Mouse (Mus musculus) ES-E14 (cell line): ENCODE measurements around the gene Zdhhc24. TPM values are rescaled to one million over a fixed set of nuclear protein-coding genes. Genes with fewer than 3 reads are reported as not detected.
A peak's percentile ranks its signal among the peaks of the same experiment; 100 is the strongest.

Experiments
- DNase-seq: peaks from one replicate; pipeline ENCODE4 v3.0.0-alpha.2; 2013; ENCODE audit warnings: low read depth, low spot score
- H3K27ac ChIP-seq: 2 replicates; pipeline ENCODE4 v1.5.1; 2012; ENCODE audit warnings: low read depth, mild to moderate bottlenecking, low read length, moderate library complexity, mixed read lengths; ENCODE audit not compliant: poor library complexity, insufficient read depth, severe bottlenecking
- H3K36me3 ChIP-seq: 2 replicates; pipeline ENCODE4 v1.6.1; 2012; ENCODE audit warnings: mild to moderate bottlenecking, low read length, moderate library complexity, mixed read lengths; ENCODE audit not compliant: control insufficient read depth, poor library complexity, insufficient read depth, severe bottlenecking
- H3K4me1 ChIP-seq, 2 experiments: fragments of 150-350 bp in 1 of 2; sonication (generic) in 1 of 2; 2 replicates each; pipeline ENCODE4 v1.6.1; 2012; ENCODE audit warnings: low read length in 2 of 2, mild to moderate bottlenecking in 1 of 2, mixed read lengths in 1 of 2; ENCODE audit not compliant: control insufficient read depth in 2 of 2, insufficient read depth in 2 of 2, poor library complexity in 1 of 2
- H3K4me3 ChIP-seq, 2 experiments: fragments of 150-350 bp in 1 of 2; sonication (generic) in 1 of 2; 2 replicates each; pipeline ENCODE4 v1.5.1; 2012; ENCODE audit warnings: low read length in 2 of 2, low read depth in 1 of 2, mild to moderate bottlenecking in 1 of 2, mixed read lengths in 1 of 2; ENCODE audit not compliant: insufficient read depth in 1 of 2, poor library complexity in 1 of 2, severe bottlenecking in 1 of 2
- H3K9ac ChIP-seq: 2 replicates; pipeline ENCODE4 v1.6.1; 2012; ENCODE audit warnings: low read depth, mild to moderate bottlenecking, low read length, mixed read lengths; ENCODE audit not compliant: poor library complexity, insufficient read depth, severe bottlenecking
- H3K9me3 ChIP-seq: fragments of 150-350 bp; sonication (generic); 2 replicates; pipeline ENCODE4 v1.6.1; 2012; ENCODE audit warnings: low read depth, mild to moderate bottlenecking, low read length; ENCODE audit not compliant: control insufficient read depth, insufficient read depth
- CHD2 ChIP-seq: IDR thresholded peaks from 2 replicates; pipeline ENCODE4 v1.6.1; 2014; ENCODE audit warnings: mild to moderate bottlenecking, low read depth, low read length, inconsistent platforms
- HCFC1 ChIP-seq: IDR thresholded peaks from 2 replicates; pipeline ENCODE4 v1.6.1; 2012; ENCODE audit warnings: low read length, inconsistent platforms, borderline replicate concordance; ENCODE audit not compliant: insufficient read depth
- MAFK ChIP-seq: IDR thresholded peaks from 2 replicates; pipeline ENCODE4 v1.6.1; 2014; ENCODE audit warnings: mild to moderate bottlenecking, low read depth, low read length, inconsistent platforms; ENCODE audit not compliant: insufficient read depth
- ZC3H11A ChIP-seq: IDR thresholded peaks from 2 replicates; pipeline ENCODE4 v1.6.1; 2012; ENCODE audit warnings: low read depth, mild to moderate bottlenecking, inconsistent platforms, low read length, borderline replicate concordance
- ZNF384 ChIP-seq: IDR thresholded peaks from 2 replicates; pipeline ENCODE4 v1.6.1; 2012; ENCODE audit warnings: low read depth, low read length, inconsistent platforms
- in situ Hi-C, 2 experiments: fragments of 600-800 bp; cut with MboI; formaldehyde crosslinking; loops; one replicate each; pipeline ENCODE4 v1.15.1; 2025; ENCODE audit warnings: low sequenced_read_pairs in 2 of 2, inconsistent platforms in 1 of 2; ENCODE audit not compliant: unreplicated experiment in 2 of 2
- total RNA-seq: library from RNA; depleted of rRNA; stranded (reverse); fragments of 300-350 nt; gene quantifications from 2 replicates; pipeline ENCODE4 v1.2.3, GENCODE M21; 2012; rRNA removed

The Zdhhc24 gene
- total RNA-seq, result 12.4 and 15.7 TPM in 2 replicates

DNA sequence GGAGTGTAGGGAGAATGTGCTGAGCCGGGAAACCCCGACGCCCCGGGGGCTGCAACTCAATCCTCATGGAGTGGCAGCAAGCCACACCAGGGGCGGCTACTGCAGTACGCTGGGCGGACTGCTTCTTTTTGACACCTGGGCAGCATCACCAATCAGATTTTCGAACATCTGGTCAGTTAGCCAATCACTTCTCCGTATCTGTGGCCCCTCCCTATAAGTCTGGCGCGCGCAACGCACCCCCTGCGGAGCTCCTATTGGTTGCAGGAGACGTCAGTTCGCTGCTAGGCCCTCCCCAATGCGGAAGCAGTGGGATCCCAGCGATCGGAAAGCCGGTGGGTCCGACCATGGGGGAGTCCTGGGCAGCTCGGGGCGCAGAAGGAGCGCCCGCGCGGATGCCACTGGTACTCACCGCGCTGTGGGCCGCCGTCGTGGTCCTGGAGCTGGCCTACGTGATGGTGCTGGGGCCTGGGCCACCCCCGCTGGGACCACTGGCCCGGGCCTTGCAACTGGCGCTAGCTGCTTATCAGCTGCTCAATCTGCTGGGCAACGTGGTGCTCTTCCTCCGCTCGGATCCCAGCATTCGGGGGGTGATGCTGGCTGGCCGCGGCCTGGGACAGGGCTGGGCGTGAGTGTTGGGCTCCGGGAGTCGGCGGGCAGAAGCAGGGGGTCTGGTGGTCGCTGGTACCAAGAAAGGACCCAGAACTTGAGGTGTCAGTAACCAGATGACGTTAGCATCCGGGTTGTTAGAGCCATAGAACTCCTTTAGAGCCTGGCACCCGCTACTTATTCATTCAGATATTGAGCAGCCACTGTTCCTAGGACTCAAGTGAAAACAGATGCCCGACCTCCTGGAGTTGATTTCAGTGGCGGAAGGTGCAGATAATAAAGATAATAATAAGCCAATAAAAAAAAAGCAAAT, at the start of gene Zdhhc24:
TSS of gene Zdhhc24 (plus strand) at position 264 of the 919 bp plus-strand sequence.
- H3K27ac ChIP-seq, result peak within 1 kb of the TSS; percentile 14; the same call in 1 of the 2 replicates
- peaks cover 2% of the 10 kb centered on the region; the same call in 1 of the 2 replicates for H3K36me3 ChIP-seq
- TF ChIP-seq ZNF384 (no peak), MAFK (no peak), CHD2 (peak; percentile 83)
- peak; percentile 94 for DNase-seq
- no peaks in the 10 kb centered on the region for H3K9me3 ChIP-seq
- peak within 1 kb of the TSS; percentile 92 for H3K9ac ChIP-seq
- H3K4me3 ChIP-seq, result peak within 1 kb of the TSS; percentile 92 to 99
- in situ Hi-C loops, result no loop called here
- peaks cover 2 to 22% of the 10 kb centered on the region in 2 experiments; a peak in 3 of 4 replicates for H3K4me1 ChIP-seq

DNA sequence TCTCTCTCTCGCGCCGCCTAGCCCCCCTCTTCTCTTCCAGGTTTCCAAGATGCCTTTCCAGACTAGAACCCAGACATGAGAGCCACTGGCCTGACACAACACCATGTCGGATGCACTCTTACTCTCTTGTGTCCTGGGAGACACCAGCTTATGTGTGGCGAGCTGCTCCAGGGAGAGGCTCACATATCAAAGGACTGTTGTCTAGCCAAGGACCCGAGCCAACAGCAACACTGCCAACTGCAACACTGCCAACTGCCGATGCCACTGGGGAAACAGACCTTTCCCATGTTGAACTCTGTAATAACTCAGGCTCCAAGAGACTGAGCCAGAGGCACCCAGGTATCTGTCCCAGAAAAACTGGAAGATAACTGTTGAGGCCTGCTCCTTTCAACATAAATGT, 49.3 kb upstream of the Zdhhc24 start:
- Histone ChIP-seq H3K4me1 (peaks cover 0 to 17% of the 10 kb centered on the region in 2 experiments; a peak in 2 of 4 replicates), H3K9ac (peak overlapping the region; percentile 79), H3K36me3 (peaks cover 4% of the 10 kb centered on the region; the same call in 1 of the 2 replicates), H3K9me3 (no peaks in the 10 kb centered on the region), H3K27ac (peak overlapping the region; percentile 70; the same call in 1 of the 2 replicates), H3K4me3 (peak overlapping the region; percentile 15 to 26; a peak in 2 of 4 replicates)
- DNase-seq, result no peak
- in situ Hi-C loops, result no loop called here
- TF ChIP-seq ZC3H11A, result no peak
- TF ChIP-seq CHD2, result no peak
- no peak for TF ChIP-seq HCFC1
- no peak for TF ChIP-seq ZNF384
- TF ChIP-seq MAFK, result no peak

DNA sequence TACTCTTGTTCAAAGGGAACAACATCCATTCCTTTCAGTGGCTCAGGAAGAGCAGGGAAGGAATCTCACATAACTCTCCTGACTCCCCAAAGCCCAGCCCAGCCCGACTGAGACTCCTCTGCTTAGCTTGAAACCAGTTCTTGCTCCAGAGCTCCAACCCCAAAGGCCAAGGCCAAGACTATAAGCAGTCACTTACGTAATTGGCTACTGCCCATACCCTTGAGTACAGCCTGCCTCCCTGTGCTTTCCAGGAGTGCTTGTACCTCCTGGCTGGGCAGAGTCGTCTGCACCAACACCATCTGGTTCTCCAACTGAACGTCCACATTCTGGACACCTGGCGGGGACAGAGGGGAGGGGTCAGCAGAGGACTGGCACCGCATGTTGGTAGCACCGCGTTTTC, 44.5 kb upstream of the Zdhhc24 start:
- TF ChIP-seq HCFC1 (no peak), ZNF384 (no peak), ZC3H11A (no peak), CHD2 (no peak), MAFK (no peak)
- no peak overlapping the region for H3K4me3 ChIP-seq
- no peaks in the 10 kb centered on the region for H3K9me3 ChIP-seq
- H3K36me3 ChIP-seq, result peaks cover 4% of the 10 kb centered on the region; the same call in 1 of the 2 replicates
- in situ Hi-C loops, result no loop called here
- H3K9ac ChIP-seq, result no peak overlapping the region
- H3K27ac ChIP-seq, result no peak overlapping the region
- peaks cover 7% of the 10 kb centered on the region in 2 experiments; a peak in 3 of 4 replicates for H3K4me1 ChIP-seq
- DNase-seq, result no peak

DNA sequence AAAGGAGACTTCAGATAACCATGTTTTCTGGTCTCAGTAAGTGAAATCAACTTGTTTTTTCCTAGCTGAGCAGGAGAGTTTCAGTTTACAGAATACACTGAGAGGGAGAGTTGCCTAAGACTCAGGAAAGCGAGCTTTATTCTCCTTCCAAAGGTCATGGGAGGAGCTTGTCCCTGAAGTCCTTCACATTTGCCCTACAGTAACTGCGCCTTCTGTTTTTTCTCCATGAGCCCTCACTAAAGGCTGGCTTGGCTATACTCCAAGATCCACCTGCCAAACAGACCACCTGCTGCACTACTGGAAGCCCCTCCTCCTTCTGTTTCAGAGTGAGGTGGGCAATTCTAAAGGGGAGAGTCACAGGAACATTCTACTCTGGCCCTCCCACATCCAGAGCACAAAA, 42.4 kb upstream of the Zdhhc24 start:
- Histone ChIP-seq H3K9ac (no peak overlapping the region), H3K9me3 (no peaks in the 10 kb centered on the region), H3K36me3 (peaks cover 4% of the 10 kb centered on the region; the same call in 1 of the 2 replicates), H3K27ac (no peak overlapping the region; the same call in 1 of the 2 replicates), H3K4me3 (no peak overlapping the region), H3K4me1 (peaks cover 6 to 7% of the 10 kb centered on the region in 2 experiments; a peak in 3 of 4 replicates)
- TF ChIP-seq MAFK (no peak), ZC3H11A (no peak), CHD2 (no peak), ZNF384 (no peak), HCFC1 (no peak)
- DNase-seq, result no peak
- in situ Hi-C loops, result no loop called here
